Mouse (Mus musculus) cortical plate, adult 2 months (tissue): ENCODE measurements around the gene Ror1.

ENCODE experiments used
- CTCF ChIP-seq: fragments of 200-500 bp; IDR thresholded peaks from 2 replicates; pipeline ENCODE4 v1.5.1; 2011; ENCODE audit warnings: mild to moderate bottlenecking, control low read depth, low read length; ENCODE audit not compliant: insufficient read depth; ENCODE audit errors: extremely low read depth
- POLR2A ChIP-seq: fragments of 200-500 bp; IDR thresholded peaks from 2 replicates; pipeline ENCODE4 v1.6.1; 2011; ENCODE audit warnings: mild to moderate bottlenecking, low read length, control low read depth; ENCODE audit not compliant: insufficient read depth; ENCODE audit errors: extremely low read depth

GRCm38 (mm10) chr4:100258462-100258861, 162.9 kb downstream of the Ror1 start:
- TF ChIP-seq POLR2A = no peak
- no peak for TF ChIP-seq CTCF
